Mouse (Mus musculus): ENCODE data around the gene Gm2056. TPM values are rescaled to one million over a fixed set of nuclear protein-coding genes. Genes with fewer than 3 reads are reported as not detected.
"Not testable (repeated sequence)": the region's sequence is repeated elsewhere in the genome, so short reads cannot be mapped to it uniquely, and the experiment has no call there.

The Gm2056 gene
- not detected for total RNA-seq (2021)

DNA sequence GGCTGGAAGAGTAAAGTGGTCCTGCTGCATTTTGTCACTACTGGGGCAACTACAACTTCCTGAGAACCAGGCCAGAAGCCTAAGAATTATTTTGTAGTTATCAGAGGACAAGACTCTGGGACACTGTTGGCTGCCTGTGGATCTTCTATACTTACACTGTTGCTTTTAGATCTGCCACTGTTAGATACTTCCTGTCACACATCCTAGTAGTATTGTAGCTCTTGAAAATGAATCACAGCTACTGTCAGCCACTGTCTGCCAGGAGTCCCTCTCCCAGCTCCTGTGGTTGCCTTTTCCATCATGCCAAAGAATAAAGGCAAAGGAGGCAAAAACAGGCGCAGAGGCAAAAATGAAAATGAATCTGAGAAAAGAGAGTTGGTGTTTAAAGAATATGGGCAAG is at the start of gene Gm2056:
Gm2056 (plus strand) TSS at position 301 of the 400 bp plus-strand sequence.
- DNase-seq (ENCODE audit: low spot score in 2 of 2); intact Hi-C loops (cut with DNase I): not testable (repeated sequence)

GRCm38 (mm10) chr12:87984000-87984399 is 42.8 kb upstream of the Gm2056 start:
- intact Hi-C loops (cut with DNase I) = not testable (repeated sequence)
- peak; percentile 1 for DNase-seq (ENCODE audit: low spot score in 2 of 2)

GRCm38 (mm10) chr12:88004118-88004517 is 22.7 kb upstream of the Gm2056 start:
- DNase-seq (ENCODE audit: low spot score in 2 of 2); intact Hi-C loops (cut with DNase I): not testable (repeated sequence)

GRCm38 (mm10) chr12:88011548-88011947 is 15.3 kb upstream of the Gm2056 start, which contains the start of gene Gm2075:
TSS of gene Gm2075 (plus strand) at chr12:88011848.
- DNase-seq (ENCODE audit: low spot score in 2 of 2); intact Hi-C loops (cut with DNase I): not testable (repeated sequence)

- DNase-seq (ENCODE audit: low spot score in 2 of 2); intact Hi-C loops (cut with DNase I): not testable (repeated sequence)
These were observed 8.1 kb upstream of the Gm2056 start, which contains the start of gene Gm6803 for GRCm38 (mm10) chr12:88018671-88019070. TSS of gene Gm6803 (minus strand) at chr12:88018771.

DNA sequence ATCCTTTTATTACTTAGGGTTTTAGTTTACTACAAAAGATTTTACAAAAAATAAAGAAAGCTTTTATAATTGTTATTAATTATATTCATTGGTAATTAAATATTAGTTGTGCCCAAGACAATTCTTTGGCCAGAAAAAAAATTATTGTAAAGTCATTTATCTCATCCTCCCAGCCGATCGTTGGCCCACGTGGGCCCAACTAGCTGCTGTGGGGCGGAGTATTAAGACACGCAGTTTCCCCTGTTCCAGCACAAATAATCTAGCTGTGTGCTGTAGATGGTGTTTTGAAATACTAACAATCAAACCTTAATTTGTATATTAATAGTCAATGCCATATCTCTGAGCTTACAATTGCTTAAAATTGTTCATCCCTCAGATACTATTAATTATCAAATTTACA is 5.4 kb downstream of the Gm2056 start:
- intact Hi-C loops (cut with DNase I); DNase-seq (ENCODE audit: low spot score in 2 of 2): not testable (repeated sequence)

GRCm38 (mm10) chr12:88039062-88039461 is 12.3 kb downstream of the Gm2056 start:
- intact Hi-C loops (cut with DNase I); DNase-seq (ENCODE audit: low spot score in 2 of 2): not testable (repeated sequence)

- not testable (repeated sequence) for DNase-seq (ENCODE audit: low spot score in 2 of 2)
- intact Hi-C loops (cut with DNase I) = loop anchor here (5.0 kb wide), 1 partner anchor 298 kb away; no protein-coding TSS in a partner anchor
These were observed 12.9 kb downstream of the Gm2056 start for GRCm38 (mm10) chr12:88039703-88040102.

GRCm38 (mm10) chr12:88045226-88045625 is 18.4 kb downstream of the Gm2056 start:
- DNase-seq (ENCODE audit: low spot score in 2 of 2); intact Hi-C loops (cut with DNase I): not testable (repeated sequence)

Other genes with a start within 250 kb of the Gm2056 start
- not detected for gene Gm21936, start 231.5 kb upstream of the Gm2056 start, total RNA-seq (2021)
- not detected for gene BB287469, start 210.4 kb upstream of the Gm2056 start, total RNA-seq (2021)
- gene Gm2001, start 184.7 kb upstream of the Gm2056 start, total RNA-seq (2021) = not detected
- gene Gm2016, start 152.9 kb upstream of the Gm2056 start, total RNA-seq (2021) = not detected
- not detected for gene Gm2022, start 131.6 kb upstream of the Gm2056 start, total RNA-seq (2021)
- not detected for gene Gm2035, start 107.1 kb upstream of the Gm2056 start, total RNA-seq (2021)
- not detected for gene Gm2042, start 72.9 kb upstream of the Gm2056 start, total RNA-seq (2021)
- gene Gm2075, start 15.2 kb upstream of the Gm2056 start, total RNA-seq (2021) = not detected
- not detected for gene Gm6803, start 8.2 kb upstream of the Gm2056 start, total RNA-seq (2021)
- gene Gm16368, start 56.7 kb downstream of the Gm2056 start, total RNA-seq (2021) = not detected
- not detected for gene Gm10436, start 155.1 kb downstream of the Gm2056 start, total RNA-seq (2021)
- not detected for gene Gm8332, start 223.1 kb downstream of the Gm2056 start, total RNA-seq (2021)
- gene Gm5662, start 247.5 kb downstream of the Gm2056 start, total RNA-seq (2021) = not detected

Measured in left cerebral cortex, postnatal 25 days (tissue).